Mouse (Mus musculus): ENCODE results near the gene Selenoi.

Gene Selenoi

DNA sequence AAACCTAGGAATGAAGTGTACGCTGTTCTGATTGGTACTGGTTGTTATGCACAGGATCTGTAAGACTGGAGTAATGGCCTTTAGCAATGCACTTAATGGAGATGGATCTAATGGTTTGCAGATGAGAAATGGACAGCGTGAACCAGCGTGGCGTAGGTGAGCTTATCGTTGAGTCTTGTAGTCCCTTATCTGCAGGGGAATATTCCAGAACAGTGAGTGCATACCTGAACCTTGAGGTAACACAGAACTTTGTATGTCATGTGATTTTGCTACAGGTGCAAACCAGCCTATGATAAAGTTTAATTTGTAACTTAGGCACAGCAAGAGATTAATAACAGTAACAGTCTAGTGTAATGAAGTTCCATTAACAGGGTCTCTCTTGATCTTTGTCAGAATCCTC is 6.2 kb downstream of the Selenoi start:
- DNase-seq (ENCODE audit: extremely low spot score) = no peak

DNA sequence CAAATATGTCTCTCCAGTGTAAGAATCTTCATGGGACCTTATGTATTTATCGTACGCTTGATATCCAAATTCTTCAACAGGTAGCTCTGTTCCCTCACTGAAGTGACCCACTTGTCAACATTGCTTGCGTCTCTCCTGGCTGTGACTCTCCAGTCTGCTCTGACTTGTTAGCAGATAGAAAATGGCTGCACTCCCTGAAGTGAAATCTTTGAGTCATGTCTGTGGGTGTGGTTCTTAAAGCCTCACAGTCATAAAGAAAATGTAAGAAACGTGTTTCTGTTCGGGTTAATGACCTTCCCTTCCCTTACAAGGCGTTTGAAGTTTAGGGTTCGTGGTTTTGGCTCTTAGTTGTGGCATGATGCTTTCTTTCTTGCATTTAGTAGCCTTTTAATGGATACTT is 8.2 kb downstream of the Selenoi start:
- DNase-seq (ENCODE audit: extremely low spot score) = no peak

DNA sequence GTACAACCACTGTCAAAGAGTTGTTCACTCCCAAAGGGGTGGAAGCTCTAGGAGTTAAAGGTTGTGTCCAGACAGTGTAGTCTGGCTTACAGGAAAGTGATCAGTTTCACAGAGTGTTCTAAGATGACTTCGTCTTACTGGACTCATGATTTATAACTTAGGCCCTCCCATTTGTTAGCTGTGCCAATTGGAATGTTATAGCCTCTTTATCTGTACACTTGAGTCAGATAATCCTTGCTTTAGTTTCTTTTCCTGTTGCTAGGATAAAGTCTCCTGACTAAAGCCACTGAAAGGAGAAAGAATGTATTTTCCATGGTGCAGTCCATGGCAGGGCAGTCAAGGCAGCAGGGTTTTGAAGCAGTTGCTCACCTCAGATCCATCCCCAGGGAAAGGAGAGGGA is 10.0 kb downstream of the Selenoi start:
- DNase-seq (ENCODE audit: extremely low spot score) = no peak

DNA sequence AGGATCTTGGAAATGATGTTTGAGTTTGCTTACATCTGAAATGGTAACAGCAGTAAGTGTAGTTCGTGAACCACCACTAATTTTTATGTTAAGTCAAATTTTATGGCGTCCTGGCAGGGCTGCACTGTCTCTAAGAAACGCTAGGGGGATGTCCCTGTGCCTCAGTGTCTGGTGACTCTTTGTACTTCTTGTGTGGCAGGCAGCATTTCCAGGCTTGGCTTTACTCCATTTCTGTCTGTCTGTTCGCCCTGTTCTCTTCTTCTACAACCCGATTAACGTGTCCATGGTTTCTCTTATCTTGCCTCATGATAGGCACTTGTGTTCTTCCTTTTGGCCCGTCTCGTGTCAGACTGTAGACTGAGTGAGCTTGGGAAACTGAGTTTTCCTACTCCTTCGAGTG is 11.4 kb downstream of the Selenoi start:
- no peak for DNase-seq (ENCODE audit: extremely low spot score)

DNA sequence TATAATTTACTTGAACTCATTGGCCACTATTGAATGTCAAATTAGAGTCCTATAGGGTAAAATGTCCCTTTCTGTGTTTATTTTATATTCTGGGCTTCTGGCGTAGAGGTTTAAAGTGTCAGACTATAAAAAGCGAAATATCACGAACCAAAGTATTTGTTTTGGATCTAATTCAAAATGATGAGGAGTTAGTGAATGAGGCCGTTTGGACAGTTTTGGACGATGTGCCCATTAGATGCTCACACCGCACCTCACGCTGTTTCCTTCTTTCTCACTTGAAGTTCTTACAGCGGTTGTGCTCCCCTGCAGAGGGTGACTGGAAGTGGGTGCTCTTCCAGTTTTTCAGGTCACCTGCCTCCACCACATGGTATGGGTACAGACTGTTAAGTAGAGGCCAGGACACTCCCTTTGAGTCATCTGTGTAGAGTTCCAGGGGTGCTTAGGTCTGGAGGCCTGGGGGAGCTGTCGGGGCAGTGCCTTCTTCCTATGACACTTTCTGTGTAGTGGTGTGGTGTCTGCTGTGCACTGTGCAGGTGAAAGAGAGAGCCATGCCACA is 13.6 kb downstream of the Selenoi start:
- no peak for DNase-seq (ENCODE audit: extremely low spot score)

DNA sequence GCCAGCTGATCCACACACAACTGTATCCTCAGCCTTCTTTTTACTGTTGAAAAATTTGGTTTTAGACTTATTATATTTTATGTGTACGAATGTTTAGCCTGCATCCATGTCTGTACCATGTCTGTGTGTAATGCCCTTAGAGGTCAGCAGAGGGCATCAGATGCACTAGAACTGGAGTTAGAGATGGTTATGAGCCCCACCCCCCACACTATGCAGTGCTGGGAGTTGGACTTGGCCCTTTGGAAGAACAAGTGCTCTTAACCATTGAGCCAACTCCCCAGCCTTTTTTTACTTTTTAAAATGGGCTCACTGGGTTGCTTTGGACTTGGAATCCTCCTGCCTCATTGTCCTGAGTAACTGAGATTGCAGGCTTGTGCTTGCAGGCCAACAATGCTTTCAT is 15.3 kb downstream of the Selenoi start:
- DNase-seq (ENCODE audit: extremely low spot score) = no peak

DNA sequence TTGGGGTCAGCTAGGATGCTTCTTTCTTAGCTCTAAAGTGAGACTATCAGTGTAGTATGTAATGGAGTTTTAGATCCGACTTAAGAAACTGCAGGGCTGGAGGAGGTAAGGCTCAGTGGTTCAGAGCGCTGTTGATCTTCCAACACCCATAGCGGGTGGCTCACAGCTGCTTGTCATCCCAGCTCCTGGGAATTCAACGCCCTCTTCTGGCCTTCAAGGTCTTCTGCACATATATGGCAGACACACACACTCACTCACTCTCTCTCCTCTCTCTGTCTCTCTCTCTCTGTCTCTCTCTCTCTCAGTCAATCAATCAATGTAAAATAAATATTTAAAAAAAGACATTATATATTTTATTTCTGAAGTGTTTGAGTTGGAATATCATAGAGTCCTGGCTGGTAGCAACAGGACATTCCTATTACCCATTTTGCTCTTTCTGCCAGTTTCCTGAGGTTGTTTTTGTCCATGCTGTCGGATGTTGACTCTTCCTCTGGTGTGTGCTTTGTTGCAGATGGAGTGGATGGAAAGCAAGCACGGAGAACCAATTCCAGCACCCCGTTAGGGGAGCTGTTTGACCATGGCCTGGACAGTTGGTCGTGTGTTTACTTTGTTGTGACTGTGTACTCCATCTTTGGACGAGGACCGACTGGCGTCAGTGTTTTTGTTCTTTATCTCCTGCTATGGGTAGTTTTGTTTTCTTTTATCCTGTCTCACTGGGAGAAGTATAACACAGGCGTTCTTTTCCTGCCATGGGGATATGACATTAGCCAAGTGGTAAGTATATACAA is 23.4 kb downstream of the Selenoi start:
- no peak for DNase-seq (ENCODE audit: extremely low spot score)

DNA sequence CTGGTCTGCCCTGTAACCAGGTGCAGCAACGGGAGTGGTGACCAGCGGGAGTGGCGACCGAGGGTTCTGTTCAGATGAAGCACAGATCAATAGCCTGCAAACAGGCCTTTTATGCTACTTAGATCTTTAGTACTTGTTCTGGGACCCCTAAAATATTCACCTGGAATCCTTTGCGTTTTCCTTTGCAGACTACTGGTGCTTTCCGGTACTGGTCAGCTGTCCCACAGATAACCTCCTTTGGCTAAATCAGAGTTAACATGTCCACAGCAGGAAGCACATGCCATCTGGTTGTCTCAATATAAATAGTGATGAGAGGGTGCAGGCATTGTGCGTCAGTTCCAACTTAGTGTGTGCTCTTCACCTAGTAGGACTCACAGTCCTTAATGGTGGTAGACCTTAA is 26.4 kb downstream of the Selenoi start:
- no peak for DNase-seq (ENCODE audit: extremely low spot score)

DNA sequence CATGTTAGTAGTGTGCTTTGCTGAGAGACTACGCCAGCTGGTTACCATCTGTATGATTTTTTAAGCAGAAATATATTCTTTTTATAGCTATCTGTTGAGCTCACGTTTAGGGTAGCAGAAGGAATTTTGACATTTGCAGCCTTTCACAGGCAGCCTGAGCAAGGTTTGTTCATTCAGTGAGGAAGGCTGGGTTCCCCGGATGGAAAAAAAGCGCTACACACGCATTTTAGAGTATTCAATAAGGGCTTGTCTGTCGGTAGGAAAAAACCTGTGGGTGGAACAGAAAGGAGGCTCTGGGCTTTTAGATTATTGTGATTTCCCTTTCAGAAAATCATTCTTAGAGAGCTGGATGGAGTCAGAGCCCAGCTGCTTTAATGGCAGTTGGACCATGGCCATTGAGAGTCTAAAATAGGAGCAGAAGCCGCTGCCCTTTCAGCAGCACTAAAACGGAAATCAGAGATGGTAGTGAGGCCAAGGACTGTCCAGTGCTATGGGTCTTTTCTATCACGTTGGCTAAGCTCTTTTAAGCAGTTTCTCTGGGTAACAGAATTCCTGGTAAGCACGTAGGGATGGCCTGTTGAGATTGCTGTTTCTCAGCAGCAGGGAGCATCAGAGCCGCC is 38.3 kb downstream of the Selenoi start:
- DNase-seq (ENCODE audit: extremely low spot score) = no peak

DNA sequence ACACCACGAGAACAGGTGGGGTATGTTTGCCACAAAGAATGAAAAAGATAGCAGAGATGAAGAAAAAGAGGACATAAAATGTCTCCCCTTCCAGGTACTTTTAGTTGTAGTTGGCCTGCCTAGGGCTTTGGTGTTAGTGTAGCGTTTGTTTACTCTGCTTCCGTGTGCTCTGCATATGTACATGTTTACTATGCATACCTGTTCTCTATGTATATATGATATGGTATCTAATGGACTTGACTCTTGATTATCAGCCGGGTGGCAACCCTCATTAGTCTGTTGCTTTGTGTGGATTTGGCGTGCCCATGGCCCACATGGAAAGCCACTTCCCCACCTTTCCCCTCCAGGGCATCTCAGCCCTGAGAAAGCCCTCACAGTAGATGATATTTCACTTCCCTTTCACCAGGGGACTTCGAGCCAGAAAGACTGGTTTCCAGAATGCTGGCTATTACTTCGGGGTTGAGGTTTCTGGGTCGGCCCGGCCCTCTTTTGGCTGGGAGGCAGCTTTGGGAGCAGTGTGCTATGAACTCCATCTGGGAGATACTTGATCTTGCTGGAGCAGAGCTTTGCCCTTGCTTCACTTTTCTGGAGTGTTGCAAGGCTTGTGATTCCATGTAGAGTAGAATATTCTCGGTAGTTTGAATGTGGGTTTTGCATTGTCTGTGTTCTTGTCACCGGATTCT is 39.4 kb downstream of the Selenoi start:
- no peak for DNase-seq (ENCODE audit: extremely low spot score)

DNA sequence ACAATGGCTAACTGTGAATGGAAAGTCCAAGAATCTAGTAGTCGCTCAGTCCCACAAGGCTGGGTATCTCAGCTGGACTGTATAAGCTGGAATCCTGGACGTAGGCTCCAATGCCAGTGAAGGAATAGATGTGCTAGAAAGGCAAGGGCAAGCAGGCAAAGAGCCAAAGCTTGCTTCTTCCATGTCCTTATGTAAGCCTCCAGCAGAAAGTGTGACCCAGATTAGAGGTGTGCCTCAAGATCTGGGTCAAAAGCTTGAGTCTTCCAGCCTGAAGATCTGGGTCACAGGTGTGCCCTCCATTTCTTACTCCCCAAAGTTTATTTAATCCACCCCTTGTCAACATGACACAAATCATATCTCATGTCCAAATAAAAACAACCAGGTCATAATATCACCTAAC is 44.0 kb downstream of the Selenoi start:
- DNase-seq (ENCODE audit: extremely low spot score) = no peak

DNA sequence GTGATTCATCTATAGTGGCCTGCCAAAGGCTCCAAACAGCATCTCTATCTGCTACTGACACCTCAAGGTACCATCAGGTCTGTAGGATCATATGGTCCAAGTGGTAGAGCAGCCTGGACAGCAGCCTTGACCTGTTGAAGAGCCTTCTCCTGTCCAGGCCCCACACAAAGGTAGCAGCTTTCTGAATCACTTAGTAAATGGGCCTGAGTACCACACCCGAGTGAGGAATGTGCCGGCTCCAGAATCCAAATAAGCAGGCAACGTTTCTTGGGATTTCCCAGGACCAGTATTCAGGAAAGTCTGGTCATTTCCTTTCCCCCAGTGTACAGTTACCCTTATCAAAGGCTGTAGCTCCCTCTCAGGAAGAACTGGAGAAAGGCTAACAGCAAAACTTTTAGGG is 46.6 kb downstream of the Selenoi start:
- DNase-seq (ENCODE audit: extremely low spot score) = no peak

DNA sequence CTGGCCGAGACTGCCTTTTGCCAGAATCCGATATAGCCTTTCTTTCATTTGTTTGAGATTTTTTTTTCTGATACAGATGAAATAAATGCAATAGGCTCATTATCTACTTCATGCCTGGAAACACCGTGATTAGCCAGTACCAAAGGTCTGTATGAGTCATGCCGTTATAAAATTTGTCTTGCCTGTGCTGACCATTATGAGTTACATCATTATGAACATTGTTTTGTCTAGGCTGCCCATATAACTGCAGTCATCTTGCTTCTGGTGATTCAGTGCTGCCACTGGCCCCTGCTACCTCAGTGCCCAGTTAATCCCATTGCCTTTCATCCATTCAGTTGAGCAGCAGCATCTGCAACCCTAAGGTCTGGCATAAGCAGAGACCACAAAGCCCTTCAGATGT is 47.1 kb downstream of the Selenoi start:
- no peak for DNase-seq (ENCODE audit: extremely low spot score)

DNA sequence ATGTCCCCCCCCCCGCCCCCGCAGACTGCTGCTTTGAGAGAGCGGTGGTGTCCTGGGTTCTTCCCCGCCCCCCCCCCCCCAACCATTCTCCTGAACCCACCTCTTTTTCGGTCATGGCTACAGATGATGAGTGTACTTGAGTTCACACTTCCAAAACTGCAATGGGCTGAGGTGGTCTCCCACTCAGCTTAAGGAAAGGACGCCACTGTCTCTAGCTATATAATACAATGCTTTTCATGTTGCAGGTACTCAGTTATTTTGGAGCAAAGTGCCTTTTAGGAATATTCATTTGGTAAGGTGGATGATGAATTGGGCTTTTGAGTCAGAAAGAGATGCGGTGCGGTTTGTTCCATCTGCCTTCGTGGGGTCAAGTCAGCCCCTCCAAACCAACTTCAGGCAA is 48.5 kb downstream of the Selenoi start:
- DNase-seq (ENCODE audit: extremely low spot score) = no peak

DNA sequence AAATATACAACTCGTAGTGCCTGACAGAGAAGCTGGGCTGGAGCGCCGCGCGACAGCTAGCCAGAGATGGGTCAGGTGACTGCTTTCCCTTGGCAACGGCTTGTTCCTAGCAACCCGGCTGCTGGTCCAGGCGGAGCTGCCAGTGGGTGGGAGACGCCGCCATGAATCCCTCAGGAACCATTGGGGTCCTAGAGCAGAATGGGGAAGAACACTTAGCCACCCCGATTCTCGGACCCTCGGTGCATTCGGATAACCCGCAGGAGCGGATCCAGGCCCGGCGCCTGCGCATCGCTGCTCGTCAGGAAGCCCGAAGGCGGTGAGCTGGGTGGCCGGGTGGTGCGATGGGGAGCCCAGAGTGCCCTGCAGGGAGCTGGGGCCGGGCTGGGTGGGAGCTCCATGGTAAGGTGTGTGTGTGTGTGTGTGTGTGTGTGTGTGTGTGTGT is 48.9 kb downstream of the Selenoi start, which contains the start of gene Drc1:
Gene Drc1, plus strand, starts transcription at position 98 of the 442 bp plus-strand sequence.
- DNase-seq (ENCODE audit: extremely low spot score) = peak; percentile 48

DNA sequence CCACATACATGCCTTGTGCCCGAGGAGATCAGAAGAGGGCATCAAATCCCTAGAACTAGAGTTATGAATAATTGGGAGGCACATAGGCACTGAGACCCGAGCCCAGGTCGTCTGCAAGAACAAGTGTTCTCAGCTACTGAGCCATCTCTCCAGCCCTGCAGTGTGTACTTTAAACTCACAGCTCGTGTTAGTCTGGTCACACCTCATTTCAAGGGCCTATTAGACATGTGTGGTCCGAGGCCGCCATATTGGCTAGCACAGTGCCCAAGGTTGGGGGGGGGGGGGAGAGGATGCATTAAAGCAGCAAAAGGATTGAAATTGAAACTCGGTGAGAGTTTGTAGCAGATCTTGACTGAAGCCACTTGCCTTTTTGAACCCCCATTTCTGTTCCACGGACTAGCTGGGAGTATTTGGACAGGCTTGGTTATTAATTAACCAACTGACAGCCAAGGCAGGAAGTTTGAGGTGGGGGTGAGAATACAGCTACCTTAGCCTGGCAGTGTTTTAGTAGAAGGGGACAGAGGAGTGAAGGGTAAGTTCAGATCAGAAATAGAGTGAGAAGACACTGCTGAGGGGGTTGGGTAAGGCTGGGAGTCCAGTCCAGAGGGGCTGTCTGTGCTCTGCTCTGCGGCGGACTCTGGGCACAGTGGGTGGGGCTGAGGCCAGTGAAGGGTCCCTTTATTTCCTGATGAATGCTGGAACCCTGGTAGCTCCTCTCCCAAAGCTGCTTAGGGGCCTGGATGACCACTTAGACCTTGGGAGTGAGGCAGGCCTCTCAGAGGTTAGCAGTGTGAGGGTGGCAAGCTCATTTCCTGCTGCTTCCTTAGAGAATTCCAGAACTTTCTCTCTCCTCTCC is 53.8 kb downstream of the Selenoi start:
- DNase-seq (ENCODE audit: extremely low spot score) = no peak

DNA sequence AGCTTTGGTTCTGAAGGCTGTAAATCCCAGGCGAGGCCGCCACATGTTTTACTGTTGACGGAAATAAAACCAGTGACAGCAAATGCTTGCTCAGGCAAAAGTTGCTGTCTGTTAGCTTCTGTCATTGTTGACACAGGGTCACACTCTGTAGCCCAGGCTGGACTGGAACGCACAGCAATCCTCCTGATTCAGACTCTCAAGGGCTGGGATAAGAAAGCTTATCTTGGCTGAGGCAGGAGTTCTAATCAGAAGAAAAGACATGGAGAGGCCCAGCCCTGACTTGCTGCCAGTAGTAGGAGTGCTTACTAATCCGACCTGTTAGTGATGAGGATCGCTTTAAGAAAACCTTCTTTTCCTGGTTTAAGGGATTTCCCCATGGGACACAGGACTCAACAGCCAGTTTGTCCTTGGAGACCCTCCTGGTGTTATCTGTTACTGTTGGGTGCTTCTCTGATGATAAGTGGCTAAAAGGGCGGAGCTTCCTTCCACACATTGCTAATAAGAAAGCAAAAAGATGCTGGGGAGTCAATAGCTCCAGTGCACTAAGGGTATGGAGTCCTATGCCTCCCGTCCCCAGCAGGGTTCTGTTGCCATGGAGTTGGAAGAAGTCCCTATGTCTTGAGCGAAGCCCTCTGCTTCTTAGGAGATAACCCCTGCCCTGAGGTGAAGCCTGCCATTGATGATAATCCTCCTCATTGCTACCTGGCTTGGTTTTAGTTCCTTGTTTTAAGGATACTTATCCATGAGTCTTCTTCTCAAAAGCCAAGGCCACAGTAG is 54.9 kb downstream of the Selenoi start:
- no peak for DNase-seq (ENCODE audit: extremely low spot score)

Data from embryo, embryonic 9.5 days (tissue).